Mouse (Mus musculus): Measurements from ENCODE around the gene Strap. TPM values are rescaled to one million over a fixed set of nuclear protein-coding genes. Genes with fewer than 3 reads are reported as not detected.
"Not testable (repeated sequence)": the region's sequence is repeated elsewhere in the genome, so short reads cannot be mapped to it uniquely, and the experiment has no call there.

The Strap gene
- polyA plus RNA-seq, 1 experiment, result not detected

DNA sequence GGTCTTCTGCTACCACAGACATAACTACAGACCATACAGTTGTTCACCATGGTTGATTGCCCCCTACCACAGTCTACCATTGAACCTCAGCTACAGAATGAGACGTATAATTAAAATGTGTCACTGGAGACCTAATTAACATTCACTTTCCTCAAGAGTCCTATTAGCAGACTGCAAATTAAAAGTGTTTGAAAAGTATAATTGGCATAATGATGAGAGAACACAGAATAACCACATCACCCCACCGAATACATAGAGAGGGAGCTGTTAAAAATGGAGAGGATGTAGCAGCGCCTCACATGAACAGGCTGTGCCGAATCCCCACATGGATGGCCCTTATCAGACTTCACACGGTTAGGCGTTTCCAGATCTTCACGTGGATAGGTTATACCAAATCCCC is 35.4 kb upstream of the Strap start:
- Histone ChIP-seq H3K4me1 (ENCODE audit: control insufficient read depth, insufficient read depth, low read length) (no peaks in the 10 kb centered on the region), H3K4me3 (ENCODE audit: insufficient read depth, low read depth, low read length) (no peak overlapping the region), H3K27ac (ENCODE audit: insufficient read depth, low read depth, low read length) (no peak overlapping the region)
- WGBS, result 20% methylated on average over 7 of the region's 7 CpGs
- no peak for TF ChIP-seq CTCF (IDR thresholded peaks at IDR 0.05; ENCODE audit: insufficient read depth, low read depth, low read length)
- TF ChIP-seq POLR2A (IDR thresholded peaks at IDR 0.05; ENCODE audit: insufficient read depth, low read depth, low read length), result no peak

- H3K4me1 ChIP-seq (ENCODE audit: control insufficient read depth, insufficient read depth, low read length), result no peaks in the 10 kb centered on the region
- TF ChIP-seq POLR2A (IDR thresholded peaks at IDR 0.05; ENCODE audit: insufficient read depth, low read depth, low read length) (no peak), CTCF (IDR thresholded peaks at IDR 0.05; ENCODE audit: insufficient read depth, low read depth, low read length) (no peak)
- WGBS, result 96% methylated on average over 3 of the region's 3 CpGs
Measured at GRCm38 (mm10) chr6:137702186-137702585, 32.7 kb upstream of the Strap start.

DNA sequence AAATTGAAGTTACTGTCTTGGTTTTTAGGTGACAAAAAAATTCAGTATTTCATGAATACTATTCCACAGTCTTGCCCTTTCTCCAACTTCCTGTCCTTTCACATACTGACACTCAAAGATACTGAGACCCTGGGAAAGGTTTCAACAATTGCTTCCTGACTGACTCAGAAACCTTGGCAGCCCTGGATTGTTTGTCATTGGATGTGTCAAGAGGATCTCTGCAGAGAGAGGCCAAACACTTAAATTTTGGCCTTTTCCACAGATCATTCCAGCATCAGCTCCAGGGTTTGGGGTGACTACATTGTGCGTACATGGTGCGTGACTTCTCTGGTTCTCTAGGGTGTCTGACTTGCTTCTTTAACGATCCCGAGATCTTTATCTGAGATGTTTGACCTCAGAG is 32.0 kb upstream of the Strap start:
- no peak for TF ChIP-seq CTCF (IDR thresholded peaks at IDR 0.05; ENCODE audit: insufficient read depth, low read depth, low read length)
- TF ChIP-seq POLR2A (IDR thresholded peaks at IDR 0.05; ENCODE audit: insufficient read depth, low read depth, low read length), result no peak
- WGBS, result 89% methylated on average over 4 of the region's 4 CpGs
- peaks cover 3% of the 10 kb centered on the region; the same call in 1 of the 2 replicates for H3K4me1 ChIP-seq (ENCODE audit: control insufficient read depth, insufficient read depth, low read length)

More at GRCm38 (mm10) chr6:137702186-137702585, 32.7 kb upstream of the Strap start:
- H3K27ac ChIP-seq (ENCODE audit: insufficient read depth, low read depth, low read length), result no peak overlapping the region
- no peak overlapping the region for H3K4me3 ChIP-seq (ENCODE audit: insufficient read depth, low read depth, low read length)

GRCm38 (mm10) chr6:137703431-137703830 is 31.4 kb upstream of the Strap start:
- TF ChIP-seq CTCF (IDR thresholded peaks at IDR 0.05; ENCODE audit: insufficient read depth, low read depth, low read length) (no peak), POLR2A (IDR thresholded peaks at IDR 0.05; ENCODE audit: insufficient read depth, low read depth, low read length) (no peak)

More for the DNA sequence above, 32.0 kb upstream of the Strap start:
- H3K4me3 ChIP-seq (ENCODE audit: insufficient read depth, low read depth, low read length), result no peak overlapping the region
- no peak overlapping the region for H3K27ac ChIP-seq (ENCODE audit: insufficient read depth, low read depth, low read length)

GRCm38 (mm10) chr6:137704300-137704939 is 30.5 kb upstream of the Strap start:
- H3K27ac ChIP-seq (ENCODE audit: insufficient read depth, low read depth, low read length), result no peak overlapping the region
- no peak overlapping the region for H3K4me3 ChIP-seq (ENCODE audit: insufficient read depth, low read depth, low read length)
- TF ChIP-seq CTCF (IDR thresholded peaks at IDR 0.05; ENCODE audit: insufficient read depth, low read depth, low read length) (no peak), POLR2A (IDR thresholded peaks at IDR 0.05; ENCODE audit: insufficient read depth, low read depth, low read length) (no peak)
- 83% methylated on average over 25 of the region's 25 CpGs for WGBS
- H3K4me1 ChIP-seq (ENCODE audit: control insufficient read depth, insufficient read depth, low read length), result peaks cover 4% of the 10 kb centered on the region; the same call in 1 of the 2 replicates

More at GRCm38 (mm10) chr6:137703431-137703830, 31.4 kb upstream of the Strap start:
- 92% methylated on average over 7 of the region's 7 CpGs for WGBS
- H3K4me3 ChIP-seq (ENCODE audit: insufficient read depth, low read depth, low read length), result no peak overlapping the region
- peaks cover 4% of the 10 kb centered on the region; the same call in 1 of the 2 replicates for H3K4me1 ChIP-seq (ENCODE audit: control insufficient read depth, insufficient read depth, low read length)
- no peak overlapping the region for H3K27ac ChIP-seq (ENCODE audit: insufficient read depth, low read depth, low read length)

GRCm38 (mm10) chr6:137706209-137706608 is 28.7 kb upstream of the Strap start:
- H3K27ac ChIP-seq (ENCODE audit: insufficient read depth, low read depth, low read length), result no peak overlapping the region
- TF ChIP-seq CTCF (IDR thresholded peaks at IDR 0.05; ENCODE audit: insufficient read depth, low read depth, low read length) (no peak), POLR2A (IDR thresholded peaks at IDR 0.05; ENCODE audit: insufficient read depth, low read depth, low read length) (no peak)
- H3K4me1 ChIP-seq (ENCODE audit: control insufficient read depth, insufficient read depth, low read length), result peaks cover 4% of the 10 kb centered on the region; the same call in 1 of the 2 replicates
- no peak overlapping the region for H3K4me3 ChIP-seq (ENCODE audit: insufficient read depth, low read depth, low read length)
- whole genome bisulfite sequencing, result 94% methylated on average over 10 of the region's 10 CpGs

- not testable (repeated sequence) for H3K4me1 ChIP-seq (ENCODE audit: control insufficient read depth, insufficient read depth, low read length); H3K27ac ChIP-seq (ENCODE audit: insufficient read depth, low read depth, low read length); H3K4me3 ChIP-seq (ENCODE audit: insufficient read depth, low read depth, low read length)
- WGBS, result 88% methylated on average over 13 of the region's 13 CpGs
Measured at GRCm38 (mm10) chr6:137708726-137709405, 26.0 kb upstream of the Strap start.

GRCm38 (mm10) chr6:137710179-137711037 is 24.5 kb upstream of the Strap start:
- H3K27ac ChIP-seq (ENCODE audit: insufficient read depth, low read depth, low read length), result no peak overlapping the region
- peaks cover 8% of the 10 kb centered on the region; the same call in 1 of the 2 replicates for H3K4me1 ChIP-seq (ENCODE audit: control insufficient read depth, insufficient read depth, low read length)
- H3K4me3 ChIP-seq (ENCODE audit: insufficient read depth, low read depth, low read length), result no peak overlapping the region
- WGBS, result 52% methylated on average over 14 of the region's 14 CpGs
- TF ChIP-seq POLR2A (IDR thresholded peaks at IDR 0.05; ENCODE audit: insufficient read depth, low read depth, low read length) (no peak), CTCF (IDR thresholded peaks at IDR 0.05; ENCODE audit: insufficient read depth, low read depth, low read length) (no peak)
